Comparison of ENCODE assay signal across 8 mouse cellular contexts in the genomic region with DNA sequence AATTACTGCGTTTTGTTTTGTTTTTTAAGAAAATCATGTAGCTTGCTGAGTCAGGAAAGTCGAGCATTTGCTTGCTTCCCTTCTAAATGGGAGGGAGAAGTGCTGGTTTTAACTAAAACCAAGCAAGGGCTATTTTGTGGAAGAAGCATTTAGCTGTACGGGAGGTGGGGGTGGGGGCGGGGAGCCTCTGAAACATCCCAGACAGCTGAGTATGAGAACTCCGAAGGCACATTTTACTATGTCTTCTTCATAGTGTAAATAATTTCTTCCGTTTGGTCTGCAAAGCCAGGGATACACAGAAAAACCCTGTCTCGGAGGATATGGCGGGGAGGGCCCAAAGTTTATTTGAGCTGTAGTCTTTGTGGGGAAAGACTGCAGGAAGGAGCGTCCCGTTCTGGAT. TPM values are rescaled to one million over a fixed set of nuclear protein-coding genes. Genes with fewer than 3 reads are reported as not detected.
A peak's percentile ranks its signal among the peaks of the same experiment; 100 is the strongest.
DNase-seq lines count a peak whose midpoint lies in the region; ATAC-seq lines count a peak whose summit lies in the region.

No protein-coding gene starts in this region.

- H3K4me3 ChIP-seq in heart, embryonic 16.5 days (ENCODE audit: low read length), result peak overlapping the region; percentile 61
- H3K4me3 ChIP-seq in embryonic facial prominence, embryonic 10.5 days, result peak overlapping the region; percentile 54
- H3K4me3 ChIP-seq in hindbrain, embryonic 16.5 days (ENCODE audit: low read length), result peak overlapping the region; percentile 43
- peak overlapping the region; percentile 39 for H3K4me3 ChIP-seq in midbrain, embryonic 14.5 days (replicated peaks; ENCODE audit: low read depth, low read length)

- 0 out of 2 replicates have a peak, but pooled peaks cover 3% of the 10 kb centered on the region for H3K4me1 ChIP-seq in heart, embryonic 16.5 days (ENCODE audit: control insufficient read depth, insufficient read depth, low read length)
- peaks cover 17% of the 10 kb centered on the region; the same call in 1 of the 2 replicates for H3K4me1 ChIP-seq in embryonic facial prominence, embryonic 10.5 days
- H3K4me1 ChIP-seq in hindbrain, embryonic 16.5 days (ENCODE audit: control insufficient read depth, insufficient read depth, low read depth, low read length), result no peaks in the 10 kb centered on the region
- 0 out of 2 replicates have a peak, but pooled peaks cover 4% of the 10 kb centered on the region for H3K4me1 ChIP-seq in midbrain, embryonic 14.5 days (ENCODE audit: control insufficient read depth, insufficient read depth, low read length)

- no peaks in the 10 kb centered on the region for H3K36me3 ChIP-seq in heart, embryonic 16.5 days (ENCODE audit: control insufficient read depth, insufficient read depth)
- H3K36me3 ChIP-seq in embryonic facial prominence, embryonic 10.5 days (replicated peaks), result no peaks in the 10 kb centered on the region
- no peaks in the 10 kb centered on the region for H3K36me3 ChIP-seq in hindbrain, embryonic 16.5 days (ENCODE audit: control insufficient read depth, insufficient read depth, low read length)
- H3K36me3 ChIP-seq in midbrain, embryonic 14.5 days (ENCODE audit: control insufficient read depth, insufficient read depth, low read length), result no peaks in the 10 kb centered on the region

- WGBS in heart, embryonic 16.5 days, result 10% methylated on average over 10 of the region's 10 CpGs
- WGBS in embryonic facial prominence, embryonic 10.5 days, result 2% methylated on average over 10 of the region's 10 CpGs
- 5% methylated on average over 10 of the region's 10 CpGs for WGBS in hindbrain, embryonic 16.5 days
- 2% methylated on average over 10 of the region's 10 CpGs for WGBS in midbrain, embryonic 14.5 days

- H3K27ac ChIP-seq in heart, embryonic 16.5 days (ENCODE audit: low read length), result peak overlapping the region; percentile 78
- peak overlapping the region; percentile 95 for H3K27ac ChIP-seq in embryonic facial prominence, embryonic 10.5 days (replicated peaks)
- peak overlapping the region; percentile 94 for H3K27ac ChIP-seq in hindbrain, embryonic 16.5 days (ENCODE audit: low read depth, low read length)
- H3K27ac ChIP-seq in midbrain, embryonic 14.5 days (replicated peaks; ENCODE audit: low read depth, low read length), result peak overlapping the region; percentile 98

- H3K4me2 ChIP-seq in heart, embryonic 16.5 days (ENCODE audit: low read depth, low read length), result peak overlapping the region; percentile 68
- peak overlapping the region; percentile 58 for H3K4me2 ChIP-seq in hindbrain, embryonic 16.5 days (ENCODE audit: low read length)
- peak overlapping the region; percentile 58 for H3K4me2 ChIP-seq in midbrain, embryonic 14.5 days (ENCODE audit: low read length)

- no peaks in the 10 kb centered on the region for H3K27me3 ChIP-seq in heart, embryonic 16.5 days (ENCODE audit: control insufficient read depth, insufficient read depth, low read length)
- no peaks in the 10 kb centered on the region for H3K27me3 ChIP-seq in embryonic facial prominence, embryonic 10.5 days (replicated peaks; ENCODE audit: low read depth, poor library complexity, severe bottlenecking)
- H3K27me3 ChIP-seq in hindbrain, embryonic 16.5 days (replicated peaks; ENCODE audit: control insufficient read depth, insufficient read depth, low read length), result no peaks in the 10 kb centered on the region
- no peaks in the 10 kb centered on the region for H3K27me3 ChIP-seq in midbrain, embryonic 14.5 days (ENCODE audit: control insufficient read depth, insufficient read depth, low read length)

- H3K9ac ChIP-seq in heart, embryonic 16.5 days (ENCODE audit: low read length), result peak overlapping the region; percentile 25
- peak overlapping the region; percentile 61 for H3K9ac ChIP-seq in hindbrain, embryonic 16.5 days (ENCODE audit: low read depth, low read length)
- H3K9ac ChIP-seq in midbrain, embryonic 14.5 days (replicated peaks; ENCODE audit: low read length), result peak overlapping the region; percentile 61

- intact Hi-C loops in heart, postnatal 36 days (cut with DNase I), result no loop called here

- no peak for DNase-seq in heart, postnatal 36 days
- no peak for DNase-seq in embryonic facial prominence, embryonic 10.5 days (ENCODE audit: low spot score)
- DNase-seq in midbrain, embryonic 14.5 days, result no peak
- DNase-seq in gastrocnemius, postnatal 4 days (ENCODE audit: low spot score in 2 of 2), result no peak
- no peak for DNase-seq in spleen, postnatal 36 days (ENCODE audit: low spot score in 2 of 2)
- no peak for DNase-seq in right cerebral cortex, postnatal 25 days

- no peaks in the 10 kb centered on the region for H3K9me3 ChIP-seq in heart, embryonic 16.5 days (replicated peaks; ENCODE audit: control insufficient read depth, low read length)
- H3K9me3 ChIP-seq in embryonic facial prominence, embryonic 10.5 days, result no peaks in the 10 kb centered on the region
- H3K9me3 ChIP-seq in hindbrain, embryonic 16.5 days (ENCODE audit: control insufficient read depth, low read length), result no peaks in the 10 kb centered on the region
- H3K9me3 ChIP-seq in midbrain, embryonic 14.5 days (ENCODE audit: control insufficient read depth, low read length), result no peaks in the 10 kb centered on the region

- 0 out of 2 replicates have a peak, but pooled peaks have one; percentile 15 for ATAC-seq in heart, embryonic 16.5 days (replicated peaks; ENCODE audit: extremely low read depth, insufficient read depth, low FRiP score)
- peak; percentile 18 for ATAC-seq in hindbrain, embryonic 16.5 days
- peak; percentile 24; the same call in 1 of the 2 replicates for ATAC-seq in midbrain, embryonic 14.5 days (ENCODE audit: low FRiP score, low TSS enrichment)

RNA-seq across cellular contexts. Expression of gene Mog, which starts 5.0 kb away (rescaled TPM):
- polyA plus RNA-seq in heart, embryonic 16.5 days (2015; fragmentation: Nextera tagmentation; extraction: Ambion mirVana), result not detected in 2 replicates
- not detected for total RNA-seq in heart, postnatal 36 days (2021)
- 0.18 and 0.31 TPM in 2 replicates for polyA plus RNA-seq in embryonic facial prominence, embryonic 10.5 days (2016; fragmentation: Nextera tagmentation; extraction: Ambion mirVana)
- polyA plus RNA-seq in hindbrain, embryonic 16.5 days (2015; fragmentation: Nextera tagmentation; extraction: Ambion mirVana), result 1.6 and 1.9 TPM in 2 replicates
- 1.9 and 2.2 TPM in 2 replicates for polyA plus RNA-seq in midbrain, embryonic 14.5 days (2014; fragmentation: Nextera tagmentation; extraction: Ambion mirVana)
- total RNA-seq in gastrocnemius, postnatal 4 days (2021), result not detected

RNA-seq across cellular contexts. Expression of gene Gabbr1, which starts 17.6 kb away (rescaled TPM):
- 3.7 and 4.1 TPM in 2 replicates for polyA plus RNA-seq in heart, embryonic 16.5 days (2015; fragmentation: Nextera tagmentation; extraction: Ambion mirVana)
- 1 to 10 TPM; 8.6 to 9.4 TPM for total RNA-seq in heart, postnatal 36 days (2021)
- polyA plus RNA-seq in embryonic facial prominence, embryonic 10.5 days (2016; fragmentation: Nextera tagmentation; extraction: Ambion mirVana), result 7.0 and 9.4 TPM in 2 replicates
- polyA plus RNA-seq in hindbrain, embryonic 16.5 days (2015; fragmentation: Nextera tagmentation; extraction: Ambion mirVana), result 82.9 and 85.5 TPM in 2 replicates
- polyA plus RNA-seq in midbrain, embryonic 14.5 days (2014; fragmentation: Nextera tagmentation; extraction: Ambion mirVana), result 103 and 123 TPM in 2 replicates
- total RNA-seq in gastrocnemius, postnatal 4 days (2021), result 10 to 100 TPM; 24.2 to 25.4 TPM

RNA-seq across cellular contexts. Expression of gene Zfp57, which starts 27.2 kb away (rescaled TPM):
- polyA plus RNA-seq in heart, embryonic 16.5 days (2015; fragmentation: Nextera tagmentation; extraction: Ambion mirVana), result 30.3 and 31.9 TPM in 2 replicates
- total RNA-seq in heart, postnatal 36 days (2021), result 1 to 10 TPM; 1.0 to 1.8 TPM
- 97.0 and 106 TPM in 2 replicates for polyA plus RNA-seq in embryonic facial prominence, embryonic 10.5 days (2016; fragmentation: Nextera tagmentation; extraction: Ambion mirVana)
- polyA plus RNA-seq in hindbrain, embryonic 16.5 days (2015; fragmentation: Nextera tagmentation; extraction: Ambion mirVana), result 206 and 224 TPM in 2 replicates
- 283 and 301 TPM in 2 replicates for polyA plus RNA-seq in midbrain, embryonic 14.5 days (2014; fragmentation: Nextera tagmentation; extraction: Ambion mirVana)
- total RNA-seq in gastrocnemius, postnatal 4 days (2021), result 10 to 100 TPM in 1 of 2 experiments, 1 to 10 TPM in 1; 8.7 to 10.1 TPM

RNA-seq across cellular contexts. Expression of gene H2-M5, which starts 38.9 kb away (rescaled TPM):
- polyA plus RNA-seq in heart, embryonic 16.5 days (2015; fragmentation: Nextera tagmentation; extraction: Ambion mirVana), result 0.30 and 0.37 TPM in 2 replicates
- not detected for total RNA-seq in heart, postnatal 36 days (2021)
- polyA plus RNA-seq in embryonic facial prominence, embryonic 10.5 days (2016; fragmentation: Nextera tagmentation; extraction: Ambion mirVana), result 0.52 and 0.87 TPM in 2 replicates
- 2.4 and 2.6 TPM in 2 replicates for polyA plus RNA-seq in hindbrain, embryonic 16.5 days (2015; fragmentation: Nextera tagmentation; extraction: Ambion mirVana)
- polyA plus RNA-seq in midbrain, embryonic 14.5 days (2014; fragmentation: Nextera tagmentation; extraction: Ambion mirVana), result 1.8 and 2.0 TPM in 2 replicates
- under 1 TPM; 0.23 to 0.25 TPM for total RNA-seq in gastrocnemius, postnatal 4 days (2021)

RNA-seq across cellular contexts. Expression of gene 2410137M14Rik, which starts 47.2 kb away (rescaled TPM):
- polyA plus RNA-seq in heart, embryonic 16.5 days (2015; fragmentation: Nextera tagmentation; extraction: Ambion mirVana), result not detected in 2 replicates
- not detected for total RNA-seq in heart, postnatal 36 days (2021)
- polyA plus RNA-seq in embryonic facial prominence, embryonic 10.5 days (2016; fragmentation: Nextera tagmentation; extraction: Ambion mirVana), result not detected in 2 replicates
- 0.36 and 0.50 TPM in 2 replicates for polyA plus RNA-seq in hindbrain, embryonic 16.5 days (2015; fragmentation: Nextera tagmentation; extraction: Ambion mirVana)
- 0.32 and 0.76 TPM in 2 replicates for polyA plus RNA-seq in midbrain, embryonic 14.5 days (2014; fragmentation: Nextera tagmentation; extraction: Ambion mirVana)
- total RNA-seq in gastrocnemius, postnatal 4 days (2021), result not detected
